Mouse (Mus musculus): ENCODE measurements around the gene Sag.
A peak's percentile ranks its signal among the peaks of the same experiment; 100 is the strongest.

- TF ChIP-seq CTCF (conservative IDR thresholded peaks at IDR 0.05 in 1 of 2, IDR thresholded peaks at IDR 0.05 in 1 of 2; ENCODE audit: low read depth in 2 of 2, low read length in 2 of 2) (no peak), USF1 (IDR thresholded peaks at IDR 0.05; ENCODE audit: low read depth, low read length) (no peak), EP300 (IDR thresholded peaks at IDR 0.05; ENCODE audit: low read length) (peak; percentile 34; the same call in 1 of the 2 replicates), MAFK (IDR thresholded peaks at IDR 0.05; ENCODE audit: insufficient replicate concordance, low read length) (no peak), ZNF384 (IDR thresholded peaks at IDR 0.05; ENCODE audit: low read depth, low read length) (no peak), POLR2A (IDR thresholded peaks at IDR 0.05; ENCODE audit: low read depth, low read length) (no peak)
Measured at GRCm38 (mm10) chr1:87847475-87848168, 44.1 kb downstream of the Sag start.
